Mouse (Mus musculus) neural tube, embryonic 11.5 days (tissue): ENCODE measurements around the gene Smarca5. TPM values are rescaled to one million over a fixed set of nuclear protein-coding genes. Genes with fewer than 3 reads are reported as not detected.

Source experiments
- polyA plus RNA-seq: library from polyadenylated mRNA; unstranded; fragments of >200 nt; fragmentation: Nextera tagmentation; extraction: Ambion mirVana; gene quantifications from 2 replicates; pipeline ENCODE4 v1.2.1, GENCODE M21; 2014

Gene Smarca5
- polyA plus RNA-seq, 1 experiment from 2014 or later: 153 TPM

Other genes starting within 250 kb of the Smarca5 start
- gene Gypa, start 245.7 kb downstream of the Smarca5 start, polyA plus RNA-seq: 11.5 and 12.2 TPM in 2 replicates
- 0.04 TPM in 1 of 2 replicates, not detected in the other for gene Frem3, start 128.4 kb downstream of the Smarca5 start, polyA plus RNA-seq
- 24.5 and 24.8 TPM in 2 replicates for gene Gab1, start 141.0 kb upstream of the Smarca5 start, polyA plus RNA-seq